Mouse (Mus musculus) heart, embryonic 16.5 days (tissue): ENCODE results near the gene Olfr1065. TPM values are rescaled to one million over a fixed set of nuclear protein-coding genes. Genes with fewer than 3 reads are reported as not detected.
A peak's percentile ranks its signal among the peaks of the same experiment; 100 is the strongest.
"Not testable (repeated sequence)": the region's sequence is repeated elsewhere in the genome, so short reads cannot be mapped to it uniquely, and the experiment has no call there.

ENCODE experiments used
- ATAC-seq: fragments of 200-750 bp; cut with Nextera tagmentation; replicated peaks from 2 replicates; pipeline ENCODE4 v1.8.0; 2017; ENCODE audit warnings: moderate number of reproducible peaks; ENCODE audit not compliant: insufficient read depth, low FRiP score; ENCODE audit errors: extremely low read depth
- H3K27ac ChIP-seq: fragments of 300-500 bp; sonication (generic); 2 replicates; pipeline ENCODE4 v1.5.1; 2014; ENCODE audit warnings: mild to moderate bottlenecking, low read length, control low read depth, moderate library complexity
- H3K27me3 ChIP-seq: fragments of 300-500 bp; sonication (generic); 2 replicates; pipeline ENCODE4 v1.6.1; 2014; ENCODE audit warnings: low read length, mixed read lengths; ENCODE audit not compliant: control insufficient read depth, insufficient read depth
- H3K36me3 ChIP-seq: fragments of 300-500 bp; sonication (generic); 2 replicates; pipeline ENCODE4 v1.6.1; 2014; ENCODE audit not compliant: control insufficient read depth, insufficient read depth
- H3K4me1 ChIP-seq: fragments of 300-500 bp; sonication (generic); 2 replicates; pipeline ENCODE4 v1.6.1; 2014; ENCODE audit warnings: low read length, mixed read lengths; ENCODE audit not compliant: control insufficient read depth, insufficient read depth
- H3K4me2 ChIP-seq: fragments of 300-500 bp; sonication (generic); 2 replicates; pipeline ENCODE4 v1.6.1; 2014; ENCODE audit warnings: low read depth, mild to moderate bottlenecking, control low read depth, low read length
- H3K4me3 ChIP-seq: fragments of 300-500 bp; sonication (generic); 2 replicates; pipeline ENCODE4 v1.5.1; 2014; ENCODE audit warnings: mild to moderate bottlenecking, control low read depth, low read length
- H3K9ac ChIP-seq: fragments of 300-500 bp; sonication (generic); 2 replicates; pipeline ENCODE4 v1.6.1; 2014; ENCODE audit warnings: low read length, control low read depth
- H3K9me3 ChIP-seq: fragments of 300-500 bp; sonication (generic); replicated peaks from 2 replicates; pipeline ENCODE4 v1.6.1; 2016; ENCODE audit warnings: low read length; ENCODE audit not compliant: control insufficient read depth
- WGBS: fragments of 180-500 bp; shearing (Covaris S2); extraction: QIAGEN DNeasy Blood & Tissue Kit; methylation state at CpG from one replicate; pipeline ENCODE4 v1.1.7; 2014; 5-methylcytosine and 5-hydroxymethylcytosine counted together
- polyA plus RNA-seq: library from polyadenylated mRNA; unstranded; fragments of >200 nt; fragmentation: Nextera tagmentation; extraction: Ambion mirVana; gene quantifications from 2 replicates; pipeline ENCODE4 v1.2.1, GENCODE M21; 2015

Gene Olfr1065
- polyA plus RNA-seq, result not detected in 2 replicates

- not testable (repeated sequence) for H3K4me2 ChIP-seq, ATAC-seq
- WGBS, result no CpG with 5 or more reads among the region's 1 CpGs
These were observed at the start of gene Olfr1065 for GRCm38 (mm10) chr2:86450491-86450890. TSS of gene Olfr1065 (minus strand) at chr2:86450591.

GRCm38 (mm10) chr2:86487286-86487685, 36.9 kb upstream of the Olfr1065 start, which contains the start of gene Olfr228:
TSS of gene Olfr228 (minus strand) at chr2:86487386.
- H3K36me3 ChIP-seq, result no peaks in the 10 kb centered on the region
- no peaks in the 10 kb centered on the region for H3K27me3 ChIP-seq
- no peaks in the 10 kb centered on the region for H3K4me1 ChIP-seq
- H3K27ac ChIP-seq, result no peak within 1 kb of the TSS
- H3K9ac ChIP-seq, result no peak within 1 kb of the TSS
- H3K4me2 ChIP-seq, result no peak within 1 kb of the TSS
- no peak for ATAC-seq
- 26% methylated on average over 1 of the region's 1 CpGs for WGBS
- H3K4me3 ChIP-seq, result no peak within 1 kb of the TSS
- no peaks in the 10 kb centered on the region for H3K9me3 ChIP-seq

More at GRCm38 (mm10) chr2:86450491-86450890, at the start of gene Olfr1065:
- not testable (repeated sequence) for H3K36me3 ChIP-seq, H3K9ac ChIP-seq, H3K27ac ChIP-seq, H3K4me1 ChIP-seq, H3K9me3 ChIP-seq, H3K27me3 ChIP-seq, H3K4me3 ChIP-seq

- Histone ChIP-seq H3K4me3 (peak overlapping the region; percentile 23; the same call in 1 of the 2 replicates), H3K9me3 (no peaks in the 10 kb centered on the region), H3K4me2 (peak overlapping the region; percentile 54), H3K36me3 (no peaks in the 10 kb centered on the region), H3K4me1 (no peaks in the 10 kb centered on the region), H3K9ac (no peak overlapping the region), H3K27ac (no peak overlapping the region), H3K27me3 (no peaks in the 10 kb centered on the region)
- ATAC-seq, result no peak
- WGBS, result 33% methylated on average over 10 of the region's 10 CpGs
These were observed 14.2 kb upstream of the Olfr1065 start for GRCm38 (mm10) chr2:86464442-86465109.

DNA sequence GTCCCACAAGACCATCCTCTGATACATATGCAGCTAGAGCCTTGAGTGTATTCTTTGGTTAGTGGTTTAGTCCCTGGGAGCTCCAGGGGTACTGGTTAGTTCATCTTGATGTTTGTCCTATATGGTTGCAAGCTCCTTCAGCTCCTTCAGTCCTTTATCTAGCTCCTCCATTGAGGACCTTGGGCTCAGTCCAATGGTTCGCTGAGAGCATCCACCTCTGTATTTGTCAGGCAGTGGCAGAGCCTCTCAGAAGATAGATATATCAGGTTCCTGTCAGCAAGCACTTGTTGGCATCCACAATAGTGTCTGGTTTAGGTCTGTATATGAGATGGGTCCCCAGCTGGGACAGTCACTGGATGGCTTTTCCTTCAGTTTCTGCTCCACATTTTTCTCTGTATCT, 10.0 kb upstream of the Olfr1065 start:
- Histone ChIP-seq H3K4me1 (no peaks in the 10 kb centered on the region), H3K9ac (no peak overlapping the region), H3K27ac (no peak overlapping the region), H3K4me3 (no peak overlapping the region), H3K27me3 (no peaks in the 10 kb centered on the region), H3K9me3 (no peaks in the 10 kb centered on the region), H3K36me3 (no peaks in the 10 kb centered on the region), H3K4me2 (no peak overlapping the region)
- ATAC-seq, result no peak
- WGBS, result 52% methylated on average over 1 of the region's 1 CpGs

DNA sequence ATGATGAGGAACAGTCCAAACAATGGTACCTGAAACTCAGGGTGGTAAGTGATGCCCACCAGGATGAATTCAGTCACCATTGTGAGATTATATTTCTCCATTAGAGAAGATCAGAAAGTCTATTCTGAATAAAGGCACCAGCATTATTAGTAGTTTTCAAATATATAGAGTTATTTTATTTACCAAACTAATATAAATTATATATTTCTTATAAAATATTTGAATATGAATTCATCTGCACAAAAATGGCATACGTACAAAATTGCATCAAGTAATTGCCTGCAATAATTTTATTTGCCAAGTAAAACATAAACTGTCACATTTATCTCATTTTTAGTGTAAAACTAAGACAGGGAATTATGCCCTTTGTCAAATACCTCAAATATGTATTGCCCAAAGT, 5.8 kb upstream of the Olfr1065 start, which contains the start of gene Olfr1066:
TSS of gene Olfr1066 (minus strand) at position 101 of the 400 bp plus-strand sequence.
- no peaks in the 10 kb centered on the region for H3K9me3 ChIP-seq
- no peak within 1 kb of the TSS for H3K27ac ChIP-seq
- no peaks in the 10 kb centered on the region for H3K27me3 ChIP-seq
- no peak within 1 kb of the TSS for H3K4me3 ChIP-seq
- no peak within 1 kb of the TSS for H3K4me2 ChIP-seq
- H3K9ac ChIP-seq, result no peak within 1 kb of the TSS
- H3K36me3 ChIP-seq, result no peaks in the 10 kb centered on the region
- 69% methylated on average over 1 of the region's 1 CpGs for WGBS
- no peaks in the 10 kb centered on the region for H3K4me1 ChIP-seq
- no peak for ATAC-seq

DNA sequence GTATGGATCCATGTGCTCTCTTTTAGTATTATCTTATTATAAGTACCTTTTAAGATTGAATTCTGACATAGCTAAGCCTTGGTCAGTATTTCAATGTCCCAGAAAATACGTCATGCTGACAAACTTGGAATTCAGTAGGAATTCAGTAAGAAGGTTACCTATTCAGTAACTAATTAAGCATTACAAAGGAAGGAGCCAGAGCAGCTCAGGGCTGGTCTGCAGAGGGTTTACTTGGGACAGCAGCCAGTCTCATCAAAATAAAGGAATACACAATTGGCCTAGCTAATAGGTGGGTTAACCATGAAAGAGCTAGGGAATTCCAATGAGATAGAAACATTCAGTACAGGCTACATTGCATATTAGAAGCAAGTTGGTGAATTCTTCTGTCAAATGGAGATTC, 8.3 kb downstream of the Olfr1065 start:
- H3K27ac ChIP-seq, H3K9me3 ChIP-seq, ATAC-seq, H3K9ac ChIP-seq, H3K4me3 ChIP-seq, H3K27me3 ChIP-seq, H3K36me3 ChIP-seq, H3K4me2 ChIP-seq, H3K4me1 ChIP-seq: not testable (repeated sequence)
- WGBS, result 66% methylated on average over 1 of the region's 1 CpGs

- H3K4me1 ChIP-seq, H3K4me3 ChIP-seq, H3K27ac ChIP-seq, H3K9me3 ChIP-seq, H3K9ac ChIP-seq, ATAC-seq, H3K4me2 ChIP-seq, H3K27me3 ChIP-seq, H3K36me3 ChIP-seq: not testable (repeated sequence)
- WGBS, result 80% methylated on average over 8 of the region's 8 CpGs
These were observed 21.9 kb downstream of the Olfr1065 start for GRCm38 (mm10) chr2:86428511-86428910.

GRCm38 (mm10) chr2:86426649-86427048, 23.7 kb downstream of the Olfr1065 start, which contains the start of gene Olfr1062:
TSS of gene Olfr1062 (minus strand) at chr2:86426749.
- not testable (repeated sequence) for H3K4me1 ChIP-seq, H3K4me3 ChIP-seq, H3K27me3 ChIP-seq, H3K9me3 ChIP-seq, H3K9ac ChIP-seq, H3K4me2 ChIP-seq, H3K36me3 ChIP-seq, ATAC-seq, H3K27ac ChIP-seq

DNA sequence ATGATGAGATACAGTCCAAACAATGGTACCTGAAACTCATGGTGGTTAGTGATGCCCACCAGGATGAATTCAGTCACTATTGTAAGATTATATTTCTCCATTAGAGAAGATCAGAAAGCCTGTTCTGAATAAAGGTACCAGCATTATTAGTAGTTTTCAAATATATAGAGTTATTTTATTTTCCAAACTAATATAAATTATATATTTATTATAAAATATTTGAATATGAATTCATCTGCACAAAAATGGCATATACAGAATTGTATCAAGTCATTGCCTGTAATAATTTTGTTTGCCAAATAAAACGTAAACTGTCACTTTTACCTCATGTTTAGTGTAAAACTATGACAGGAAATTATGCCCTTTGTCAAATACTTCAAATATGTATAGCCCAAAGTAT, 36.4 kb downstream of the Olfr1065 start, which contains the start of gene Olfr1061:
TSS of gene Olfr1061 (minus strand) at position 101 of the 400 bp plus-strand sequence.
- H3K4me1 ChIP-seq, result no peaks in the 10 kb centered on the region
- no peaks in the 10 kb centered on the region for H3K36me3 ChIP-seq
- H3K9me3 ChIP-seq, result no peaks in the 10 kb centered on the region
- H3K4me3 ChIP-seq, result no peak within 1 kb of the TSS
- H3K4me2 ChIP-seq, result no peak within 1 kb of the TSS
- ATAC-seq, result no peak
- H3K27me3 ChIP-seq, result no peaks in the 10 kb centered on the region
- no peak within 1 kb of the TSS for H3K27ac ChIP-seq
- H3K9ac ChIP-seq, result no peak within 1 kb of the TSS
- 72% methylated on average over 1 of the region's 1 CpGs for WGBS
